Mouse (Mus musculus) neural tube, embryonic 12.5 days (tissue): ENCODE measurements at regions not wholly inside any gene's neighbourhood (a gene's known extent, or its start where the extent isn't known, plus 50 kb on each side); places are given as distances from the start of the nearest gene placed in this dataset.

Source experiments
- ATAC-seq: fragments of 200-750 bp; cut with Nextera tagmentation; 2 replicates; pipeline ENCODE4 v1.8.0; 2017; ENCODE audit warnings: low read depth, mild to moderate bottlenecking, moderate TSS enrichment, moderate library complexity; ENCODE audit not compliant: low FRiP score
- H3K27ac ChIP-seq: fragments of 300-500 bp; sonication (generic); 2 replicates; pipeline ENCODE4 v1.5.1; 2016
- H3K27me3 ChIP-seq: fragments of 300-500 bp; sonication (generic); replicated peaks from 2 replicates; pipeline ENCODE4 v1.6.1; 2016; ENCODE audit warnings: mild to moderate bottlenecking
- H3K36me3 ChIP-seq: fragments of 300-500 bp; sonication (generic); 2 replicates; pipeline ENCODE4 v1.6.1; 2016; ENCODE audit warnings: mild to moderate bottlenecking
- H3K4me1 ChIP-seq: fragments of 300-500 bp; sonication (generic); 2 replicates; pipeline ENCODE4 v1.6.1; 2016
- H3K4me2 ChIP-seq: fragments of 300-500 bp; sonication (generic); replicated peaks from 2 replicates; pipeline ENCODE4 v1.6.1; 2016; ENCODE audit warnings: mild to moderate bottlenecking
- H3K4me3 ChIP-seq: fragments of 300-500 bp; sonication (generic); 2 replicates; pipeline ENCODE4 v1.5.1; 2016
- H3K9ac ChIP-seq: fragments of 300-500 bp; sonication (generic); 2 replicates; pipeline ENCODE4 v1.6.1; 2016; ENCODE audit warnings: mild to moderate bottlenecking
- H3K9me3 ChIP-seq: fragments of 300-500 bp; sonication (generic); 2 replicates; pipeline ENCODE4 v1.6.1; 2016; ENCODE audit warnings: mild to moderate bottlenecking
- WGBS: fragments of 180-500 bp; shearing (Covaris S2); methylation state at CpG from one replicate; pipeline ENCODE4 v1.1.7; 2016; 5-methylcytosine and 5-hydroxymethylcytosine counted together

GRCm38 (mm10) chr10:17660836-17661452 lies 62.1 kb upstream of the Cited2 start:
- H3K36me3 ChIP-seq = no peaks in the 10 kb centered on the region
- ATAC-seq = no peak
- H3K4me2 ChIP-seq = no peak overlapping the region
- H3K27ac ChIP-seq = no peak overlapping the region
- H3K4me1 ChIP-seq = no peaks in the 10 kb centered on the region
- H3K9me3 ChIP-seq = no peaks in the 10 kb centered on the region
- WGBS = 94% methylated on average over 5 of the region's 5 CpGs
- H3K4me3 ChIP-seq = no peak overlapping the region
- no peak overlapping the region for H3K9ac ChIP-seq
- no peaks in the 10 kb centered on the region for H3K27me3 ChIP-seq

DNA sequence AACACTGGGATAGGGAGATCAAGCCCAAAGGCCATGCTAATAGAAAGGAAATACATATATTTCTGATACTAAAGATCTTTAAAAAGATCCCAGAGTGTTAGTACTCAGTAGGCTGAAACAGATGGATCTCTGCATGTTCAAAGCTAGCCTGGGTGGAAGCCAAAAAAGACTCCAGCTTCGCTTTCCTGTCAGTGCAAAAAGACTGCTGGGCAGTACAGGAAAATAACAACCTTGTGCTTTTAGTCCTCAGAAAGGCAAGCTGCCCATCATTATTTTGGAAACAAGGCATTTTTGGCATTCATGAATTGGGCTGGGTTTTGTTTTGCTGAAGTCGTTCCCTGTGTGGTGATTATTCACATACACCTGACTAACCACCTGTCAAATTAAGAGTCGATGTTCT lies 56.9 kb upstream of the Cited2 start:
- no peak for ATAC-seq
- no peaks in the 10 kb centered on the region for H3K36me3 ChIP-seq
- no peak overlapping the region for H3K9ac ChIP-seq
- H3K27ac ChIP-seq = no peak overlapping the region
- WGBS = 86% methylated on average over 3 of the region's 3 CpGs
- H3K4me3 ChIP-seq = no peak overlapping the region
- no peaks in the 10 kb centered on the region for H3K9me3 ChIP-seq
- no peak overlapping the region for H3K4me2 ChIP-seq
- H3K27me3 ChIP-seq = no peaks in the 10 kb centered on the region
- no peaks in the 10 kb centered on the region for H3K4me1 ChIP-seq

DNA sequence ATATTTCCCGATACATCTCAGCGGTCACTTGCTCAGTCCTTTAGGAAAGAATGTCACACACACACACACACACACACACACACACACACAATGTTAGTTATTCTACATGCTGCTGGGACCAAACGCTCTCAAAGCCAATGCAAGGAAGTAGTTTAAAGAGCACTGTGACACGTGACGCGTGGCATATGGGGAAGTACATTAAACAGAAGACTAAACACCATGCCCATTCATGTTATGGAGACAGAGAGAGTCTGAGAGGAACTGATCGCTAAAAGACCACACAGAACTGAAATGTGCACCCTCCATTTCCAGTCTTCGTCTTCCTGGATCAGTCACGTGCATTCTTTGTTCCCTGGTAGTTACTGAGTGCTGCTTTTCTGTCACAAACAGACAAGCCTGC lies 53.6 kb upstream of the Cited2 start:
- no peak overlapping the region for H3K4me2 ChIP-seq
- H3K36me3 ChIP-seq = no peaks in the 10 kb centered on the region
- no peaks in the 10 kb centered on the region for H3K27me3 ChIP-seq
- H3K27ac ChIP-seq = no peak overlapping the region
- no peak for ATAC-seq
- WGBS = 93% methylated on average over 9 of the region's 9 CpGs
- H3K9ac ChIP-seq = no peak overlapping the region
- no peaks in the 10 kb centered on the region for H3K9me3 ChIP-seq
- H3K4me3 ChIP-seq = no peak overlapping the region
- H3K4me1 ChIP-seq = no peaks in the 10 kb centered on the region
